Mouse (Mus musculus) CD4-positive, CD25-positive, alpha-beta regulatory T cell, adult 4 months (primary cell): ENCODE results near the gene Epsti1. TPM values are rescaled to one million over a fixed set of nuclear protein-coding genes. Genes with fewer than 3 reads are reported as not detected.

Experiments
- ATAC-seq: one replicate; pipeline ENCODE4 v1.8.0; 2017
- polyA plus RNA-seq, 2 experiments: library from polyadenylated mRNA; unstranded; fragments of 100-300 nt; shearing (Covaris generic); gene quantifications; one replicate each; pipeline ENCODE4 v1.2.1; 2017

Gene Epsti1
- polyA plus RNA-seq, 2 experiments from 2014 or later = 97.6 to 108 TPM

DNA sequence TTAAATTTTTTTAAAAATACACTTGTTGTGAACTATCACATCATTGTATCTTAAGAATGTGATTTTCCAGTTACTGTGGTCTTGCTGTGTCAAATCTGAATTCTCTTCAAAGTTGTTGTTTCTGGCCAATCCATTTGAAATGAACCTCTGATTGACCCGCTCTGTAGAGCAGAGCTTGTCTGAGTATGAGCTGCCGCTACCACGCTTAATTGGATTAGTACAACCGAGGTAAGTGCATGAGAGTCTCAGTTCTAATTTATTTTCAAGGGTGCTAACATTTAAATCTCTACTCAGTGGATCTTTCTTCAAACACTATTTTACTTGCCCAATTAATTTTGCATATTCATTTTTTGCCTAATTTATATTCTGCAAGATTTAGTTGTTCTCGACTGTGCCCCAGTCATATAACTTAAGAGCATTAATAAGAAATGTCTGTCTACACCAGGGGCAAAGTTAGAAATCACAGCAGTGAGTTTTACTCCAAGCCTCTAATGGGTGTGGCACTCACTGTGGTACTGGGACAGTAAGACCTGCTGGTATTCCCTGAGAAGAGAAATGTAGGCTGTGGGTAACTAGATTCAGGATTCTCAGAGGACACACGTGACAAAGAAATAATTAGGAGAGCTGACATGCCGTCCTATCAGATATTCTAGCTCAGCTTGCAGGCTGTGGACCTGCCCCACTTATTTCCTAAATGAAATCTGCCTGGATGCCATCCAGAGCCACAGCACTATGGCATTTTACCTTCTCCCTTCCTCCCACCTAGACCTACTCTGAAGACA lies 111.7 kb downstream of the Epsti1 start:
- ATAC-seq = no peak

DNA sequence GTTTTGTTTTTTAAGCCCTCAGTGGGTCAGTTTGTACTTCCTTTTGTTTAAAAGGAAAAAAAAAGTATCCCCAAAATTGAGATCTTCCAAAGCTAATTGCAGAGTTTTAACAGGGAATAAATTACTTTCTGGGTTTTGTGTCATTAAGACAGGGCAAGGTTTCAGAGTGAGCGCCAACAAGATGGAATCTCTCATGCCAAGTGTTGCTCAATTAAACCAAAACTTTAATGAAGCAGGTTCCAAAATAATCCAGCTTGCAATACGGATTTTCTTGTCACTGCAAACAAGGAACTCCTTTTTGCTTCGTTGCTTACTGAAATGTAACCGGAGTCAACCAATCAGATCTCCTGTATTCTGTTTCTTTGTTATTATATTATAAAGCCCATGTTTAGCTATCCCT lies 112.4 kb downstream of the Epsti1 start:
- ATAC-seq = no peak

DNA sequence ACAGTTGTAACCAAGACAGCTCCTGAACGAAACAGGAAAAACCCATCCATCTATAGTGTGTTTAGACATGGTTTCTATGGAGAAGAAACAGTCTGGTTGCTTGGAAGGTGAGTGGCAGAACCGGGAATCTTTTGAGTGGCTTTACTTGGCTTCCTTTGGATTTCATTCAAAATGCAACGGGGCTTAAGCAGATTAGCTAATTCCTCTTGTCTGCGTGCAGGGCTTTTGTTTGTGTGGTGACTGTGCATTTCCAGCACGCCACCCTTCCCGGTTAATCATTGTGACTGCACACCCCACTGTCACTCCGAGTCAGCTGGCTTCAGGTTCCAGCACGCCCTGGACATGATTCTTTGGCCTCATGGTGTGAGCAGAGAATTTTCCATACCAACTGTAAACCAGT lies 115.9 kb downstream of the Epsti1 start:
- no peak for ATAC-seq

DNA sequence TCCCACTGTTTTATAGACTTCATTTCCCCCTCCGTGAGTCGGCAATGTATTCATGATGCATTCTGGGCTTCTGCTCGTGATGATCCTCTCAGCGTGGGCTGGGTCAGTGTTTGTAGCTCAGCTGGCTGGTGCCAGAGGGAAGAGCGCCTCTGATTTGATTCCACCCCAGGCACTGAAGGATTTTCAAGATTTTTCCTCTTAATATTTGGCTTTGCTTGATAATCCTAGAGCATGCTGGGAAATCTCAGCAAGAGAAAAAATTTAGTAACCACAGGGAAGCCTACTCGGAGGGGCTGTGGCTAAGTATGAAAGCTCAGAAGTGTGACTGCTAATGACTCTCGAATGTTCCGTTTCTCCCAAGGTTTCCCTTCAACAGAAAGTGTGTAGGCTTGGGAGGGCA lies 134.8 kb downstream of the Epsti1 start:
- no peak for ATAC-seq

DNA sequence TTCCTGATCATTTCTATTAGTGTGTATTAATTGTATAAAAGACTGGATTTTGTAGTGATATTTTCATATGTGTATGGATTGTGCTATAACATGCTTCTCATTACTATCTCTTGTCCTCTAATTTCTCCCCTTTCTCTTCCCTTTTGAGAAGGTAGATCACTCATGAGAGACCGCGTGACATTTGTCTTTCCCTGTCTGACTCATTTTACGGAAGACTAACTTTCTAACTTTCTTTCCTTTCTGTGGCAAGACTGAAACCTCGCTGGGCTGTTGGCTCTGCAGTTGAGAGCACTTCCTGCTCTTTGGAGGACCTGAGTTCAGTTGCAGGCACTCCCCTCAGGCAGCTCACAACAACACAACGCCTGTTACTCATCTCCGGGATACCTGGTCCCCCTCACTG lies 136.6 kb downstream of the Epsti1 start:
- no peak for ATAC-seq

DNA sequence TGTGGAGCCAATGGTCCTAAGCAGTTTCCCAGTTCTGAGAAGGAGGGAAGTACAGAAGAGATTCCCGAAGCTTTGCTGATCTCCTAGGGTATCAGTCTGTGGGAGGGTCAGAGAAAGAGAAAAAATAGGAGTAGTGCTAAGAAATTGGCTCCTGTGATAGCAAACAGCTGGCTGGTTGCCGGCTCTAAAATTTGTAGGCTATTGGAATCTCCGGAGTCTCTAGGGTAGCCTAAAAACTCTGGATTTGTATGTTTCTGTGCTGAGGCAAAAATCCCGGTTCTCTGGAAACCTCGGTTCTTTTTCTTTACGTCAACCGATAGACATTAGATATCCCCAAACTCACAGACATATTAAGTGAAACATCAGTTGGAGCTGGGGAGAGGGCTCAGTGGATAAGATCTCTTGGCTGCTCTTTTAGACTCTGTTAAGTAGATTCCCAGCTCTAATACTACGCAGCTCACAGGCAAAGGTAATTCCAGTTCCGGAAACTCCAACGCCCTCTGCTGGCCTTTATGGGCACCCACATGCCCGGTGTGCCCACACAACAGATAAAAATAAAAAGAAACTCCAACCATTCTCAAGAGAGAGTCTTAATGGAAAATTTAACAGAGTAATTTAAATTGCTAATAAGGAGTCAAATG lies 138.0 kb downstream of the Epsti1 start:
- no peak for ATAC-seq

DNA sequence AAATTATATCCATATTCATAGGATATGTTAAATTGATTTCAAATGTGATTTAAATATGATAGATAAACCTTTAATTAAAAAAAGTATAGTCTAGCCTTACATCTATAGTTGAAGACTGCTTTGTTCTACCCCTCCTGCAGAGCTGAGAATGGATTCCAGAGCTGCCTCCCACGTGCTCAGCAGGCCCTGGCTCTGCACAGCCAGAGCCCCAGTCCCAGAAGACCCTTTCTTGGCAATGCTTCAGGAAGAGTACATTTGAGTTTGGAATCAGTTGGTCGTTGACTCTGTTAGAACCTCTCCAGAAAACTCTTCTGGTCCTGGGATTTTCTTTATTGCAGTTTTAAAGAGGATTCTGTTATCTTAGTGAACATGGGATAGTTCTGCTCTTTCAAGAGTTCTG lies 139.0 kb downstream of the Epsti1 start:
- no peak for ATAC-seq

DNA sequence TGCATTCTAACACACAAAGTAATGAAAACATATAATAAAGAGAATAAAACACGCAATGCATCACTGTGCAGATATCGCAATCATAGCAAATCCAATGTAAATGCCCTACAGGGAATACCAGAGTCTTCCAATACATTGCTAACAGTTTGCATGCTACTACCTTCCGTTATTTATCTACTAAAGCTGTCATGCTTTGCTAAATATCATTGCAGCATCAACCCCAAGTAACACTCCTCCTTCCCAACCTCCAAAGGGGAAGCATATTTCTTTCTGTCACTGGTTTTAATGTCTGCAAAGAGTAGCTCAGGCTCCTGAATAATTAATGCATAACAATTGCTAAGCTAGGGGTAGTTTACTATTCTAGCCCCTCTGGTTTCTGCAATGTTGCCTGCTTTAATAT lies 144.2 kb downstream of the Epsti1 start:
- ATAC-seq = no peak

DNA sequence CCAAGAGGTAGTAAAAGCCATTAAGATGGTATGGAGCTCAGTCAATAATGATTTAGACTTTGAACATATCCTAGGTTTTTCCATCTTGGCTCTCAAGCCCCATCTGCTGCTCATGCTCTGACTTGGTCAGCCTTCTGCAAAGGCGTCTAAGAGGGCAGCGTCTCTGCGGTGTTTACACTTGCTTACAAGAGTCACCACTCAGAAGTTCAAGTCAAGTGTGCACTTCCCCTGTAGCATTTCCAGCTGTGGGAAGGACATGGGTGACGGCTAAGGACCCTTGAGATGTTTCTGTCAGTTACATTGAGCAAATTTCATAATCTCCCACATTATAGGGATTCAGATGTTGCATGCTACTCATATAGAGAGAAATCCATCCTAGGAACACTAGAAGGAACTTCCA lies 144.6 kb downstream of the Epsti1 start:
- no peak for ATAC-seq

Other genes with a start within 250 kb of the Epsti1 start
- 100 to 1,000 TPM in 1 of 2 experiments, 10 to 100 TPM in 1; 76.0 to 120 TPM for gene Dnajc15, start 29.1 kb upstream of the Epsti1 start, polyA plus RNA-seq
- gene Fam216b, start 184.8 kb downstream of the Epsti1 start, polyA plus RNA-seq = not detected